Mouse (Mus musculus) right cerebral cortex, adult 18-20 months (tissue): ENCODE data around the gene Fmnl3.
A peak's percentile ranks its signal among the peaks of the same experiment; 100 is the strongest.
"Not testable (repeated sequence)": the region's sequence is repeated elsewhere in the genome, so short reads cannot be mapped to it uniquely, and the experiment has no call there.

Experiments used
- DNase-seq: peaks from one replicate; pipeline ENCODE4 v3.0.0; 2022; ENCODE audit warnings: mixed read lengths

Fmnl3 gene

GRCm38 (mm10) chr15:99386796-99387195, 16.5 kb upstream of the Fmnl3 start:
- no peak for DNase-seq

GRCm38 (mm10) chr15:99386110-99386509, 15.8 kb upstream of the Fmnl3 start:
- not testable (repeated sequence) for DNase-seq

GRCm38 (mm10) chr15:99384071-99384470, 13.8 kb upstream of the Fmnl3 start:
- no peak for DNase-seq

GRCm38 (mm10) chr15:99382893-99383292, 12.6 kb upstream of the Fmnl3 start:
- no peak for DNase-seq

GRCm38 (mm10) chr15:99376240-99376639, 6.0 kb upstream of the Fmnl3 start:
- DNase-seq: no peak

- no peak for DNase-seq
Observed at GRCm38 (mm10) chr15:99375581-99375980, 5.3 kb upstream of the Fmnl3 start.

- DNase-seq: no peak
Observed at GRCm38 (mm10) chr15:99375036-99375435, 4.8 kb upstream of the Fmnl3 start.

- no peak for DNase-seq
Observed at GRCm38 (mm10) chr15:99372761-99373160, 2.5 kb upstream of the Fmnl3 start.

- no peak for DNase-seq
Observed at GRCm38 (mm10) chr15:99371526-99372340, 1.5 kb upstream of the Fmnl3 start.

GRCm38 (mm10) chr15:99369391-99370171, 701 bp downstream of the Fmnl3 start:
- DNase-seq: no peak

GRCm38 (mm10) chr15:99368583-99369266, 1.6 kb downstream of the Fmnl3 start:
- DNase-seq: no peak

GRCm38 (mm10) chr15:99364921-99365320, 5.4 kb downstream of the Fmnl3 start:
- no peak for DNase-seq

GRCm38 (mm10) chr15:99364022-99364530, 6.2 kb downstream of the Fmnl3 start:
- no peak for DNase-seq

- no peak for DNase-seq
Observed at GRCm38 (mm10) chr15:99358952-99359351, 11.3 kb downstream of the Fmnl3 start.

- DNase-seq: no peak
Observed at GRCm38 (mm10) chr15:99356462-99356861, 13.8 kb downstream of the Fmnl3 start.

- DNase-seq: no peak
Observed at GRCm38 (mm10) chr15:99355660-99356059, 14.6 kb downstream of the Fmnl3 start.

- DNase-seq: no peak
Observed at GRCm38 (mm10) chr15:99352306-99352705, 18.0 kb downstream of the Fmnl3 start.

- no peak for DNase-seq
Observed at GRCm38 (mm10) chr15:99351610-99352009, 18.7 kb downstream of the Fmnl3 start.

GRCm38 (mm10) chr15:99344961-99345360, 25.3 kb downstream of the Fmnl3 start:
- DNase-seq: no peak

- DNase-seq: no peak
Observed at GRCm38 (mm10) chr15:99344148-99344870, 26.0 kb downstream of the Fmnl3 start.

GRCm38 (mm10) chr15:99343414-99344147, 26.7 kb downstream of the Fmnl3 start:
- peak; percentile 77 for DNase-seq
